Mouse (Mus musculus) liver, embryonic 14.5 days (tissue): ENCODE results near the gene Igf2bp2. TPM values are rescaled to one million over a fixed set of nuclear protein-coding genes. Genes with fewer than 3 reads are reported as not detected.

Experiments
- ATAC-seq: fragments of 200-750 bp; cut with Nextera tagmentation; 2 replicates; pipeline ENCODE4 v1.8.0; 2017; ENCODE audit warnings: moderate number of reproducible peaks, mild to moderate bottlenecking, moderate library complexity; ENCODE audit not compliant: insufficient read depth
- DNase-seq, 3 experiments: peaks; one replicate each; pipeline ENCODE4 v3.0.0-alpha.2; 2012 to 2013; ENCODE audit warnings: low read depth in 3 of 3, low spot score in 3 of 3
- H3K27ac ChIP-seq: fragments of 300-500 bp; sonication (generic); 2 replicates; pipeline ENCODE4 v1.5.1; 2014; ENCODE audit warnings: moderate library complexity, mild to moderate bottlenecking, control low read depth, inconsistent platforms
- H3K27me3 ChIP-seq: fragments of 300-500 bp; sonication (generic); 2 replicates; pipeline ENCODE4 v1.6.1; 2014; ENCODE audit warnings: mild to moderate bottlenecking, low read length, moderate library complexity; ENCODE audit not compliant: control insufficient read depth, insufficient read depth
- H3K36me3 ChIP-seq: fragments of 300-500 bp; sonication (generic); replicated peaks from 2 replicates; pipeline ENCODE4 v1.6.1; 2014; ENCODE audit warnings: low read depth; ENCODE audit not compliant: control insufficient read depth, insufficient read depth
- H3K4me1 ChIP-seq, 2 experiments: fragments of 200-500 bp in 1 of 2; fragments of 300-500 bp in 1 of 2; sonication (generic) in 1 of 2; replicated peaks; 2 replicates each; pipeline ENCODE4 v1.6.1; 2012 to 2014; ENCODE audit warnings: antibody characterized with exemption in 1 of 2, inconsistent platforms in 1 of 2, low read length in 1 of 2; ENCODE audit not compliant: control insufficient read depth in 2 of 2, insufficient read depth in 2 of 2
- H3K4me2 ChIP-seq: fragments of 300-500 bp; sonication (generic); 2 replicates; pipeline ENCODE4 v1.6.1; 2014; ENCODE audit warnings: low read depth, mild to moderate bottlenecking, control low read depth, moderate library complexity
- H3K4me3 ChIP-seq, 2 experiments: fragments of 200-500 bp in 1 of 2; fragments of 300-500 bp in 1 of 2; sonication (generic) in 1 of 2; 2 replicates each; pipeline ENCODE4 v1.5.1; 2012 to 2014; ENCODE audit warnings: low read depth in 2 of 2, low read length in 2 of 2, mild to moderate bottlenecking in 2 of 2, control low read depth in 1 of 2, inconsistent platforms in 1 of 2, moderate library complexity in 1 of 2; ENCODE audit not compliant: insufficient read depth in 1 of 2
- H3K9ac ChIP-seq: fragments of 300-500 bp; sonication (generic); replicated peaks from 2 replicates; pipeline ENCODE4 v1.6.1; 2014; ENCODE audit warnings: mild to moderate bottlenecking, control low read depth, moderate library complexity
- H3K9me3 ChIP-seq: fragments of 300-500 bp; sonication (generic); 2 replicates; pipeline ENCODE4 v1.6.1; 2016; ENCODE audit warnings: low read length, mixed read lengths; ENCODE audit not compliant: control insufficient read depth
- CTCF ChIP-seq: IDR thresholded peaks from 2 replicates; pipeline ENCODE4 v1.5.1; 2016; ENCODE audit warnings: antibody characterized with exemption, low read depth, control low read depth
- EP300 ChIP-seq: IDR thresholded peaks from 2 replicates; pipeline ENCODE4 v1.6.1; 2016; ENCODE audit warnings: antibody characterized with exemption, low read depth
- WGBS: fragments of 180-500 bp; shearing (Covaris S2); extraction: QIAGEN DNeasy Blood & Tissue Kit; methylation state at CpG from one replicate; pipeline ENCODE4 v1.1.7; 2014; ENCODE audit not compliant: insufficient replicate concordance; 5-methylcytosine and 5-hydroxymethylcytosine counted together
- polyA plus RNA-seq, 2 experiments: library from polyadenylated mRNA; depleted of rRNA in 1 of 2; stranded (reverse) in 1 of 2; unstranded in 1 of 2; fragments of >200 nt; fragmentation: Nextera tagmentation in 1 of 2; extraction: Ambion mirVana in 1 of 2; gene quantifications; 2 replicates each; pipeline versions ENCODE4 v1.2.1 to v1.2.3; 2012 to 2014

Igf2bp2 gene
- polyA plus RNA-seq, 2 experiments: 3.7 to 7.3 TPM

- Histone ChIP-seq H3K9me3 (no peaks in the 10 kb centered on the region), H3K9ac (no peak overlapping the region), H3K27me3 (no peaks in the 10 kb centered on the region), H3K4me2 (no peak overlapping the region), H3K36me3 (no peaks in the 10 kb centered on the region; the same call in 1 of the 2 replicates), H3K4me3 (no peak overlapping the region), H3K4me1 (no peaks in the 10 kb centered on the region), H3K27ac (no peak overlapping the region)
- TF ChIP-seq CTCF (no peak), EP300 (no peak)
- 41% methylated on average over 5 of the region's 5 CpGs for WGBS
- DNase-seq (no peak), ATAC-seq (no peak)
Observed at GRCm38 (mm10) chr16:22075829-22076619, 87.1 kb downstream of the Igf2bp2 start.

- DNase-seq (no peak), ATAC-seq (no peak)
- Histone ChIP-seq H3K4me3 (no peak overlapping the region), H3K36me3 (no peaks in the 10 kb centered on the region; the same call in 1 of the 2 replicates), H3K9me3 (no peaks in the 10 kb centered on the region), H3K4me1 (no peaks in the 10 kb centered on the region), H3K27ac (no peak overlapping the region), H3K4me2 (no peak overlapping the region), H3K27me3 (no peaks in the 10 kb centered on the region), H3K9ac (no peak overlapping the region)
- TF ChIP-seq CTCF (no peak), EP300 (no peak)
- 68% methylated on average over 6 of the region's 6 CpGs for WGBS
Observed at GRCm38 (mm10) chr16:22075067-22075466, 88.0 kb downstream of the Igf2bp2 start.

GRCm38 (mm10) chr16:22071361-22071760 is 91.7 kb downstream of the Igf2bp2 start:
- no peak for ATAC-seq
- H3K4me3 ChIP-seq: no peak overlapping the region
- WGBS: 81% methylated on average over 7 of the region's 7 CpGs

GRCm38 (mm10) chr16:22067406-22067805 is 95.7 kb downstream of the Igf2bp2 start:
- ATAC-seq: no peak
- no peaks in the 10 kb centered on the region for H3K36me3 ChIP-seq

More at GRCm38 (mm10) chr16:22071361-22071760, 91.7 kb downstream of the Igf2bp2 start:
- H3K4me1 ChIP-seq: no peaks in the 10 kb centered on the region
- H3K27ac ChIP-seq: no peak overlapping the region
- H3K27me3 ChIP-seq: no peaks in the 10 kb centered on the region
- no peak overlapping the region for H3K9ac ChIP-seq
- no peaks in the 10 kb centered on the region for H3K9me3 ChIP-seq
- no peak for TF ChIP-seq EP300
- TF ChIP-seq CTCF: peak; percentile 31; the same call in 1 of the 2 replicates
- no peaks in the 10 kb centered on the region for H3K36me3 ChIP-seq
- no peak for DNase-seq
- no peak overlapping the region for H3K4me2 ChIP-seq

GRCm38 (mm10) chr16:22065536-22065935 is 97.6 kb downstream of the Igf2bp2 start:
- DNase-seq: no peak
- no peak for ATAC-seq
- no peak overlapping the region for H3K9ac ChIP-seq
- no peaks in the 10 kb centered on the region for H3K4me1 ChIP-seq
- H3K4me3 ChIP-seq: no peak overlapping the region
- H3K27me3 ChIP-seq: no peaks in the 10 kb centered on the region
- H3K9me3 ChIP-seq: no peaks in the 10 kb centered on the region
- no peak overlapping the region for H3K27ac ChIP-seq
- no peak overlapping the region for H3K4me2 ChIP-seq
- TF ChIP-seq EP300: no peak
- no peak for TF ChIP-seq CTCF
- no peaks in the 10 kb centered on the region for H3K36me3 ChIP-seq

More at GRCm38 (mm10) chr16:22067406-22067805, 95.7 kb downstream of the Igf2bp2 start:
- no peak overlapping the region for H3K9ac ChIP-seq
- no peaks in the 10 kb centered on the region for H3K4me1 ChIP-seq
- WGBS: 87% methylated on average over 8 of the region's 8 CpGs
- H3K4me3 ChIP-seq: no peak overlapping the region
- no peaks in the 10 kb centered on the region for H3K9me3 ChIP-seq
- DNase-seq: no peak
- H3K27me3 ChIP-seq: no peaks in the 10 kb centered on the region
- TF ChIP-seq CTCF: no peak
- no peak for TF ChIP-seq EP300
- no peak overlapping the region for H3K4me2 ChIP-seq
- no peak overlapping the region for H3K27ac ChIP-seq
